Mouse (Mus musculus): ENCODE data around the gene Abt1. TPM values are rescaled to one million over a fixed set of nuclear protein-coding genes. Genes with fewer than 3 reads are reported as not detected.

The Abt1 gene
- polyA plus RNA-seq, 1 experiment from 2014 or later, result 7.4 TPM

DNA sequence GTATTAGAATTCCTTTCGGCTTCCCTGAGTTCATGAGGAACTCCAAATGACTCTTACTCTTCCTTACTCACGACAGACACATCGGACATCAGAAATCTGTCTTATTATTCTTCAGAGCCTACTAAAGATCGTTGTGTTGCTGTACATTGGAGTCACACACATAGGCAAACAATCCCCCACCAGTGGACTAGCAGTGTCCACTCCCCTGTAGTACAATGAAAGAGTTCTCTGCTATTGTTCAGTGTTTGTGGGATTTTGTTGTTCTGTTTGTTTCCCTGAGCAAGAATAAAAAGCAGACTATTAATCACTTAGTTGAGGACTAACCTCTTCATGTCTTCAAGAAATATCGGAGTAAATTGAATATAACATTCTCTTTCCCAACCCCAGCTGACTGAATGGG is 10.1 kb upstream of the Abt1 start:
- Histone ChIP-seq H3K4me1 (replicated peaks; ENCODE audit: control insufficient read depth, insufficient read depth) (no peaks in the 10 kb centered on the region; the same call in 1 of the 2 replicates), H3K27ac (replicated peaks) (no peak overlapping the region), H3K36me3 (ENCODE audit: control insufficient read depth, insufficient read depth, low read length) (no peaks in the 10 kb centered on the region), H3K4me3 (ENCODE audit: low read depth, low read length) (no peak overlapping the region), H3K27me3 (ENCODE audit: control insufficient read depth, insufficient read depth, low read length) (no peaks in the 10 kb centered on the region), H3K9me3 (ENCODE audit: control insufficient read depth, low read length) (no peaks in the 10 kb centered on the region), H3K9ac (ENCODE audit: low read length) (no peak overlapping the region), H3K4me2 (replicated peaks; ENCODE audit: low read depth) (no peak overlapping the region)
- WGBS, result 61% methylated on average over 5 of the region's 5 CpGs
- ATAC-seq (ENCODE audit: low FRiP score, low TSS enrichment) (no peak), DNase-seq (ENCODE audit: low spot score) (no peak)
- no peak for TF ChIP-seq EP300 (optimal IDR thresholded peaks at IDR 0.05)
- no peak for TF ChIP-seq CTCF (IDR thresholded peaks at IDR 0.05; ENCODE audit: low read depth)

DNA sequence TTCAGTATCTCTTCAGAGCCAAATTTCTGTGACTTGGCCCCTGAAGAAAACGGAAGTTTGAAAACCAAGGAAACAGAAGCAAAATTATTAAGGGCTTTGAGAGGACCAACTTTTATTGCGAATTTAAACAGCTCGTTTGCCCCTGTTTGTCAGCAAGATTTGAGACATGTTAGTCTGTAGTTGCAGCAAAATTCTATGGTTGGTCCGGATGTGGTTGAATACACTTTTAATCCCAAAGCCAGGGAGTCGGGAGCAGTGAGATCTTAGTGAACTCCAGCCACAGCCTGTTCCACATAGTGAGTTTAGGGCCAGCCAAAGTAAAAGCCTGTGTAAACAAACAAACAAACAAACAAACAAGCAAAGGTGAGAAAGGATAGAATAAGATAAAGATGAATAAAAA is 9.5 kb upstream of the Abt1 start:
- WGBS, result 7% methylated on average over 5 of the region's 5 CpGs
- no peak for TF ChIP-seq EP300 (optimal IDR thresholded peaks at IDR 0.05)
- TF ChIP-seq CTCF (IDR thresholded peaks at IDR 0.05; ENCODE audit: low read depth), result no peak
- no peak for DNase-seq (ENCODE audit: low spot score)

DNA sequence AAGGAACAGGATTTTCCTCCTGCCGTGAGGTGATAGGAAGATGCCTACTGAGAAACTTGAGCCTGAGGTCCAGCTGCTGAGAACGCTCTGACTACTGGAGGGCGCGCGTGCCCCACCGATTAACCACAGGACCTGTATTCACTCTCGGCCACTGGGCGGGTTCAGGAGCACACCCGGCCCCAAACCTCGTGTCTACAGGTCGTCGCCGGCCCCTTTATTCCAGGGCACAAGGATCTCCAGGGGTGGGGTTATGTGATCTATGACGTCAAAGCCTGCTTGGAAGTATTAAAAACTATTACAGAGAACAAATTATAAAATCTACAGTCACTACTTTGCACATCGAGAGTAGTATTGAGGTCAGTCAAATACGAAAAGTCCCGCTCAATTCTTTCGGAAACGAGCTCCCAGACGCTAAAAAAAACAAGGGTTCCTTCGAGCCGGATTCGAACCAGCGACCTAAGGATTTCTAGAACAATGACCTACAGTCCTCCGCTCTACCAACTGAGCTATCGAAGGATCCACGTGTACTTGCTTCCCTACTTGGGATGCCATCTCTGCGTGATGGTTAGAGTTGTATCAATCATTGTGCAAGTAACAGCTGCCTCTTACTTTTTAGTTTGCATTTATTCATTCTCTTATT is 9.0 kb upstream of the Abt1 start:
- under 1% methylated on average over 28 of the region's 28 CpGs for WGBS

More for the DNA sequence above, 9.5 kb upstream of the Abt1 start:
- no peaks in the 10 kb centered on the region for H3K36me3 ChIP-seq (ENCODE audit: control insufficient read depth, insufficient read depth, low read length)
- ATAC-seq (ENCODE audit: low FRiP score, low TSS enrichment), result no peak
- no peak overlapping the region for H3K27ac ChIP-seq (replicated peaks)
- no peaks in the 10 kb centered on the region for H3K27me3 ChIP-seq (ENCODE audit: control insufficient read depth, insufficient read depth, low read length)
- H3K4me3 ChIP-seq (ENCODE audit: low read depth, low read length), result peak overlapping the region; percentile 55
- no peaks in the 10 kb centered on the region for H3K9me3 ChIP-seq (ENCODE audit: control insufficient read depth, low read length)
- no peaks in the 10 kb centered on the region; the same call in 1 of the 2 replicates for H3K4me1 ChIP-seq (replicated peaks; ENCODE audit: control insufficient read depth, insufficient read depth)
- H3K9ac ChIP-seq (ENCODE audit: low read length), result peak overlapping the region; percentile 3; the same call in 1 of the 2 replicates
- peak overlapping the region; percentile 55 for H3K4me2 ChIP-seq (replicated peaks; ENCODE audit: low read depth)

GRCm38 (mm10) chr13:23431351-23431771 is 7.7 kb upstream of the Abt1 start:
- WGBS, result under 1% methylated on average over 15 of the region's 15 CpGs
- TF ChIP-seq CTCF (IDR thresholded peaks at IDR 0.05; ENCODE audit: low read depth) (no peak), EP300 (optimal IDR thresholded peaks at IDR 0.05) (no peak)
- H3K27me3 ChIP-seq (ENCODE audit: control insufficient read depth, insufficient read depth, low read length), result no peaks in the 10 kb centered on the region
- H3K4me3 ChIP-seq (ENCODE audit: low read depth, low read length), result peak overlapping the region; percentile 55
- DNase-seq (ENCODE audit: low spot score) (peak; percentile 85), ATAC-seq (ENCODE audit: low FRiP score, low TSS enrichment) (peak; percentile 78)
- no peaks in the 10 kb centered on the region for H3K36me3 ChIP-seq (ENCODE audit: control insufficient read depth, insufficient read depth, low read length)
- H3K27ac ChIP-seq (replicated peaks), result peak overlapping the region; percentile 90
- H3K4me1 ChIP-seq (replicated peaks; ENCODE audit: control insufficient read depth, insufficient read depth), result no peaks in the 10 kb centered on the region; the same call in 1 of the 2 replicates
- peak overlapping the region; percentile 55 for H3K4me2 ChIP-seq (replicated peaks; ENCODE audit: low read depth)
- H3K9ac ChIP-seq (ENCODE audit: low read length), result peak overlapping the region; percentile 59
- H3K9me3 ChIP-seq (ENCODE audit: control insufficient read depth, low read length), result no peaks in the 10 kb centered on the region

More for the DNA sequence above, 9.0 kb upstream of the Abt1 start:
- no peak for TF ChIP-seq EP300 (optimal IDR thresholded peaks at IDR 0.05)
- peak; percentile 89 for TF ChIP-seq CTCF (IDR thresholded peaks at IDR 0.05; ENCODE audit: low read depth)
- no peak overlapping the region for H3K9ac ChIP-seq (ENCODE audit: low read length)
- peak overlapping the region; percentile 55 for H3K4me3 ChIP-seq (ENCODE audit: low read depth, low read length)
- no peaks in the 10 kb centered on the region for H3K9me3 ChIP-seq (ENCODE audit: control insufficient read depth, low read length)
- peak; percentile 95 for ATAC-seq (ENCODE audit: low FRiP score, low TSS enrichment)
- peak overlapping the region; percentile 31; the same call in 1 of the 2 replicates for H3K27ac ChIP-seq (replicated peaks)
- peak overlapping the region; percentile 55 for H3K4me2 ChIP-seq (replicated peaks; ENCODE audit: low read depth)
- H3K27me3 ChIP-seq (ENCODE audit: control insufficient read depth, insufficient read depth, low read length), result no peaks in the 10 kb centered on the region
- H3K36me3 ChIP-seq (ENCODE audit: control insufficient read depth, insufficient read depth, low read length), result no peaks in the 10 kb centered on the region
- no peaks in the 10 kb centered on the region; the same call in 1 of the 2 replicates for H3K4me1 ChIP-seq (replicated peaks; ENCODE audit: control insufficient read depth, insufficient read depth)
- peak; percentile 95 for DNase-seq (ENCODE audit: low spot score)

DNA sequence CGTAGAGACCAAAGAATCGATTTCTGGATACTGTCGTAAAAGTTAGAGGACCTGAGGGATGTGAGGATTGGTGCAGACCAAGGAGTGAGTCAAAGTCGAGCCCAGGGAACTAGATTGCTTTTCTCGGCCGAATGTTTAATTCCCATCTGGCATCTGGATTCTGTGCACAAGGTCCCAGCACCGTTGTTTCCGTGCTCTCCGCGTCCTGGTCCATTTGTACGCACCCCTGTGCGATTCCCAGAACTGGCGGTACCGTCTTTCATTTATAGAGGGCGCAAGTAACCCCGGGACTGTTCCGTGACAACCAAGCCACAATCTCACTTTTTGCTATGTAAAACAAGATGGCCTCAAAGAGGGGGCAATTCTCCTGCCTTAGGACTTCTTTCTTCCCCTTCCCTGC is 7.1 kb upstream of the Abt1 start:
- Histone ChIP-seq H3K36me3 (ENCODE audit: control insufficient read depth, insufficient read depth, low read length) (no peaks in the 10 kb centered on the region), H3K9me3 (ENCODE audit: control insufficient read depth, low read length) (no peaks in the 10 kb centered on the region), H3K27me3 (ENCODE audit: control insufficient read depth, insufficient read depth, low read length) (no peaks in the 10 kb centered on the region), H3K4me1 (replicated peaks; ENCODE audit: control insufficient read depth, insufficient read depth) (no peaks in the 10 kb centered on the region; the same call in 1 of the 2 replicates), H3K4me3 (ENCODE audit: low read depth, low read length) (peak overlapping the region; percentile 55), H3K9ac (ENCODE audit: low read length) (peak overlapping the region; percentile 59), H3K4me2 (replicated peaks; ENCODE audit: low read depth) (peak overlapping the region; percentile 55), H3K27ac (replicated peaks) (peak overlapping the region; percentile 90)
- DNase-seq (ENCODE audit: low spot score), result peak; percentile 78
- TF ChIP-seq CTCF (IDR thresholded peaks at IDR 0.05; ENCODE audit: low read depth) (peak; percentile 72), EP300 (optimal IDR thresholded peaks at IDR 0.05) (no peak)
- WGBS, result 0% methylated on average over 17 of the region's 17 CpGs
- peak; percentile 49 for ATAC-seq (ENCODE audit: low FRiP score, low TSS enrichment)

GRCm38 (mm10) chr13:23429771-23430380 is 6.2 kb upstream of the Abt1 start:
- no peak for DNase-seq (ENCODE audit: low spot score)
- 25% methylated on average over 10 of the region's 10 CpGs for WGBS
- no peak overlapping the region for H3K27ac ChIP-seq (replicated peaks)

More at GRCm38 (mm10) chr13:23429771-23430380, 6.2 kb upstream of the Abt1 start:
- no peaks in the 10 kb centered on the region for H3K36me3 ChIP-seq (ENCODE audit: control insufficient read depth, insufficient read depth, low read length)
- TF ChIP-seq CTCF (IDR thresholded peaks at IDR 0.05; ENCODE audit: low read depth), result no peak
- no peak for TF ChIP-seq EP300 (optimal IDR thresholded peaks at IDR 0.05)
- H3K4me3 ChIP-seq (ENCODE audit: low read depth, low read length), result peak overlapping the region; percentile 55
- peak overlapping the region; percentile 55 for H3K4me2 ChIP-seq (replicated peaks; ENCODE audit: low read depth)
- H3K27me3 ChIP-seq (ENCODE audit: control insufficient read depth, insufficient read depth, low read length), result no peaks in the 10 kb centered on the region
- H3K4me1 ChIP-seq (replicated peaks; ENCODE audit: control insufficient read depth, insufficient read depth), result no peaks in the 10 kb centered on the region
- H3K9ac ChIP-seq (ENCODE audit: low read length), result peak overlapping the region; percentile 59; the same call in 1 of the 2 replicates
- H3K9me3 ChIP-seq (ENCODE audit: control insufficient read depth, low read length), result no peaks in the 10 kb centered on the region
- ATAC-seq (ENCODE audit: low FRiP score, low TSS enrichment), result no peak
